Mouse (Mus musculus) right cerebral cortex, postnatal 10 days (tissue): Measurements from ENCODE around the gene Ppp1r18.

ENCODE experiments used
- DNase-seq, 2 experiments: peaks; one replicate each; pipeline ENCODE4 v3.0.0; 2021; ENCODE audit warnings: low spot score in 2 of 2

Ppp1r18 gene

GRCm38 (mm10) chr17:35909919-35910369, 44.6 kb downstream of the Ppp1r18 start, which contains the start of gene Atat1:
Gene Atat1, minus strand, starts transcription at chr17:35910075.
- peak; percentile 97 for DNase-seq

GRCm38 (mm10) chr17:35914975-35915374, 49.6 kb downstream of the Ppp1r18 start:
- no peak for DNase-seq

- DNase-seq = no peak
These were observed 50.3 kb downstream of the Ppp1r18 start for GRCm38 (mm10) chr17:35915538-35916296.

DNA sequence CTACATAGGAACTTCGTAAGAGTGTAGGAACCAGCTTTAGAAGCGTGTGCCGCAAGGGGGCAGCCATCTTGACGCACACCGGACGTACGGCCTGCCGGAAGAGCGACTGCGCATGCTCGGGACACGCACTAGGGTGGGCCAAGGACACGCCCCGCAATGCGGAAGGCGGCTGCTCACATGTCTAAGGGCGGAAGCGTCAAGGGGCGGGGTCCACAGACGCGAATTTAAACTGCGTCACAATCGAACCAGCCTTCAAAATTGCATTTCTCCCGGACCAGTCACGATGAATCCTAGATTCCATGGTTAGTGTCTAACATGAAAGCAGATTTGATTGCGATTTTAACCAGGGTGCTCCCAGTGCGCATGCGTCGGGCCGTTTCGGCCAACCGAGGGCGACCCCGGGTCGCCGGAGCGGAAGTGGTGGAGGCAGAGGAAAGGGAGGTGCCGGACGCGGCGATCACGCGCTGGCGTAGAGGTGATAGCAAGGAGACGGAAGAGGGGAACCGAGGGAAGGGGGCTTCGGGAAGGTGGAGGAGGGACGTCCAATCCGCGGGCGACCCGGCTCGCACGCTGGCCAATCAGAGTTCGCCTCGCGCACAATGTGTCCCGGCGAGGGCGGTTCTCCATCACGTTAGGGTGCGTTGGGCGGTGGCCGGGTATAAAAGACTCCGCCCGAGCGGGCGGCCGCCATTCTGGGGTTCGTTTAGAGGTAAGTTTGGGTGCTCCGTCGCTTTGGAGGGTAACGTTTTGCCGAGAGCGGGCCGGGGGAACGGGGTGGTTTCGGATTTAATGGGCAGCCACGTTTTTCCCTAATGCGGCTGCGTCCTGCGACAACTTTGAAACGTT, 51.1 kb downstream of the Ppp1r18 start, which contains the start of the genes Mrps18b and Ppp1r10:
Gene Mrps18b (minus strand): TSS at position 93 of the 846 bp plus-strand sequence.
Gene Ppp1r10 (plus strand): TSS at position 138 of the 846 bp plus-strand sequence.
- DNase-seq = peak; percentile 100

DNA sequence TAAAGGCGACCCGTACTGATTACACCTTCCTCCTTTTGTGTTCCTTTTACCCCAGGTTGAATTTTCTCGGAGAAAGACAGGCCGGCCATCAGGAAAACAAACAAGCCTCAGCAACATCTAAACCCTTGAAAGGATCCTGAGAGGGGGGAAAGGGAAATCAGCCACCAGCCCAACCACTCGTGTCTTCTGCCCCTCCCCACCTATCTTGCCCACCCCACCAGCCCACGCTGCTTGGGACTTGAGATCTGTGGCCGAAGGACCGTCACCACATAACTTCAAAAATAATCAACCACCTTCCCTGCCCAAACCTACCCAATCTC, 51.7 kb downstream of the Ppp1r18 start:
- no peak for DNase-seq

- peak; percentile 78 to 84 for DNase-seq
These were observed 52.3 kb downstream of the Ppp1r18 start for GRCm38 (mm10) chr17:35917463-35918251.

DNA sequence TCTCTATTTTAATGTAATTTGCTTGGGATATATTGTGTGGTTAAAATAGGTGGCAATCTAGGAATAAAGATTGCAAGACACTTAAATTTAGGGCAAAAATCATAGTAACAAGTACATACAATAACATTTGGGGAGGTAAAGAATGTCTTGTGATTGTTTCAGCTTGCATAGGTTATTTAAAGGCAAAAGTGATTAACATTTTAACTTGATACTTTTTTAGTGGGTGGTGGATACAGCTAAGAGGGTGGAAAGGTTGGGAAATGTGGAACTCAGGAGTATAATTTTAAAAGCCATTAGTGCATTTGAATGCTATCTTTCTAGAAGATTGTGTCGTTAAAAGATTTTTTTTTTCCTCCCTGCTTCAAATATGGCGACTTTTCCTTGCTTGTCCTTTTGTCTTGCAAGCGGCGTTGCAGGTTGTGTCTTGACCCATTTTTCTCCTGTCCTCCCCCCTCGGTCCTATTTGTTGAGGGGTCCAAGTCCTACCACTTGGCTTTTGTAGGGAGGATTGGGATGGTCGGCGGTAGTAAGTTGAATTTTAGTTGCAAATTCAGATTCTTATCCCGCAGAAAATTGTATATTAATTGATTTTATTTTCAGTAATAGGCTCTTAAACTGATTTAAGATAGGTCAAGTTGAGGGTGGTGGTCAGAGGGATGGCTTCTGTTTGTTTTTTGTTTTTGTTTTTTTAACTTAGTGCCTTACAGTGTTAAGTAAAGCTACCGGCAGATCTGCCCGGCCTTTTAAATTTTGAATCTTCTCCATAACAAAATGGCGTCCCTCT, 53.1 kb downstream of the Ppp1r18 start:
- DNase-seq = peak in 1 of 2 experiments; percentile 63

DNA sequence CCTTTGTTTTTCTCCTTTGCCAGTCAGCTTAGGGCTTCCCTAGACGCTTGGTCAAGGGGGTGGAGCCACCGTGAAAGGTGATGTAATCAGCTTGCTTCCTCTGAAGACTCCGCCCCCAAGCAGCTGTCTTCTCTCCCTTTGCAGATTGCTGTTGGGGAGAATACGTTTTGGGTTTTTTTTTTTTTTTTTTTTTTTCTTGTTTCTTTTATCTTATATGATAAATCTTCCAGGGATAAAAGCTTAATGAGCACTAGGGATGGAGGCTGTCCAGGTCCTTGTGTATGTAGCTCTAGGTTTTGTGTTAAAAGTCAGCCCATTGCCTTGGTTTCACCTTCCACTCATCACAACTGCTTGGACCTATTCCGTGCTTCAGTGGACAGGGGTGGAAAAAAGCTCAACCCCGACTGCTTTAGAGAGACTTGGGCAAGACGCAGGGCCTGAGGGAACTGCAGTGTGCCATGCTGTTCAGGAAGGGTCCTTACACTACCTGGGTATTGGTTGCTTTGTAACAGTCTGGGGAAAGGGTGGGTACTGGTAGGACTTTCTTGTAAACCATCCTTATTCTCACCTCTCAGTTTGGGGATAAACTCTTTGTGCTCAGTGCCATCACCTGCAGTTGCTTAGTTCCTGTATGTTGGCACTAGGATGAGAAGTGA, 53.8 kb downstream of the Ppp1r18 start:
- peak; percentile 96 to 97 for DNase-seq

- DNase-seq = no peak
These were observed 54.5 kb downstream of the Ppp1r18 start for GRCm38 (mm10) chr17:35919864-35920301.

DNA sequence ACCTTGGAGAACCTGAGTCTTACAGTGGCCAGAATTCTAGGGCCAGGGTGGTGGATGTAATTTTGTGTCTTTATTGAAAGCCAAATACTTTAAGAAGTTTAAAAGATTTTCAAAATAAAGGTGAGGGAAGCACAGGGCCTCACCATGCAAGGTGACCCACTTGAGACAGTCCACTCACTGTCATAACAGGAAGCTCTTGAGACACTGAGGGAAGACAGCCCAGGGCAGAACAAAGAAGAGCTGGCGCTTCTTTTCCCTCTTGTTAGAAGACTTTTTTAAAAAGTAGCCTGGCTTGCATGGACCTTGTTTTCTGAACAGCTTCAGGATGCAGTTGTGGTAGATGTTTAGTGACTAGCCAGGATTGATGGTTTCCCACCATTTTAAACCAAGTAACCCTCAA, 55.0 kb downstream of the Ppp1r18 start:
- DNase-seq = no peak

DNA sequence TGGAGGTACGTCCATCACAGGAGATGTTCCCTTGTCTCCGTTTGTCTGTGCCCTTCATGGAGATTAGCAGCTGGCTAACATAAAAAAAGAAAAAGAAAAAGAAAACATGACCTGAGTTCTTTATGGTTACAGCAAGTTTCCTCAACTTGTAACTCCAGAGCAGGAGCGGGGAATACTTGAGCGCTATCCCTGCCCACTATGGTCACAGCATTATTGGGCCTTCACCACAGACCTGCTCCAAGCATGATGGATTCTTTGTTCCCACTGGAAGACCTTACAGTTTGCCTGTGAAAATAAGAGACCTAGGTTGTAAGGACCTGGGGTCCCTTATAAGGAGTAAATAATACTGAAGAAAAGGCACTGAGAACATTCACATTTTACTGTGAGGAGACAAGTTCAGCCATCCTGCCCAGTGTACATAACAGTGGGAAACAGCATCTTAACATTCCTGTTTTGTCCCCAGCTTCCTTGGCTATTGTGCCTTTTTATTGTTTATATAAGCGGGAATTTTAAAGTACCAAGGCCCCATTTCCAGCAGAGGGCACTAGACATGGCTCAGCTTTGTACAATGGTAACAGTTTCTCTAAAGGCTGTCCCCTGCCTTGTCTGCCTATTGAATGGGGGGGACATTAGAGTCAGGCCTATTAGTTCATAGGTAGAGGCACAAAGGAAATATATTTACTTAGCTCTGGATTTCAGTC, 55.6 kb downstream of the Ppp1r18 start:
- no peak for DNase-seq

GRCm38 (mm10) chr17:35921710-35922109, 56.3 kb downstream of the Ppp1r18 start:
- no peak for DNase-seq

DNA sequence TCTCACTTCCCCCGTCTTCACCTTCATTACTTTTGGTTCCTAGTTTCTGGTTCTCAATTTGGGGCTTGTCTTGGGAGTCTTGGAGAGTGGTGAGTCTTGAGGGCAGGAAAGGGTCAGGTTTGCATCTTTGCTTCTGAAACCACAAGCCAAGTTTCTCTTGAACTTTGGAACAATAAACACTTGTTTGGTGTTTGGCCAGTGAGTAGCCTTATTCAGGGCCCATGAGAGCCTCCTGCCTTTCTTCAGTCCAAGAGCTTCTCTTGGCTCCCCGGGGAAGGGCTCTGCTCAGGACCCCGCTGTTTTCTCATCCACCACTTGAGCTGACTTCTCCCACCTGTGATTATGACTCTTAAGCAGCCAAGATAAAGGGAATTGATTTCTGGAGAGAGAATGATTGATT, 57.2 kb downstream of the Ppp1r18 start:
- no peak for DNase-seq

GRCm38 (mm10) chr17:35923281-35923680, 57.9 kb downstream of the Ppp1r18 start:
- no peak for DNase-seq
